Mouse (Mus musculus) olfactory bulb, adult 2 months (tissue): ENCODE measurements at regions not wholly inside any gene's neighbourhood (a gene's known extent, or its start where the extent isn't known, plus 50 kb on each side); places are given as distances from the start of the nearest gene placed in this dataset.

Experiments
- H3K27ac ChIP-seq: fragments of 200-500 bp; 2 replicates; pipeline ENCODE4 v1.5.1; 2012; ENCODE audit warnings: low read depth, low read length; ENCODE audit not compliant: insufficient read depth
- H3K4me1 ChIP-seq: fragments of 200-500 bp; 2 replicates; pipeline ENCODE4 v1.6.1; 2012; ENCODE audit warnings: low read length; ENCODE audit not compliant: control insufficient read depth, insufficient read depth
- H3K4me3 ChIP-seq: fragments of 200-500 bp; 2 replicates; pipeline ENCODE4 v1.5.1; 2012; ENCODE audit warnings: mild to moderate bottlenecking, low read depth, low read length, moderate library complexity; ENCODE audit not compliant: insufficient read depth
- CTCF ChIP-seq: fragments of 200-500 bp; IDR thresholded peaks from 2 replicates; pipeline ENCODE4 v1.5.1; 2012; ENCODE audit warnings: low read depth, mild to moderate bottlenecking, low read length, moderate library complexity; ENCODE audit not compliant: insufficient read depth
- POLR2A ChIP-seq: fragments of 200-500 bp; IDR thresholded peaks from 2 replicates; pipeline ENCODE4 v1.6.1; 2012; ENCODE audit warnings: mild to moderate bottlenecking, low read depth, low read length, moderate library complexity; ENCODE audit not compliant: insufficient read depth
- WGBS: fragments of 180-500 bp; shearing (Covaris S2); methylation state at CpG from one replicate; pipeline ENCODE4 v1.1.7; 2018; 5-methylcytosine and 5-hydroxymethylcytosine counted together

GRCm38 (mm10) chr14:47848861-47849260 lies 200.6 kb downstream of the Ktn1 start:
- TF ChIP-seq POLR2A, result no peak
- no peak for TF ChIP-seq CTCF
- H3K4me3 ChIP-seq, result no peak overlapping the region
- no peak overlapping the region for H3K27ac ChIP-seq
- H3K4me1 ChIP-seq, result no peaks in the 10 kb centered on the region
- 92% methylated on average over 4 of the region's 4 CpGs for WGBS

- Histone ChIP-seq H3K4me1 (no peaks in the 10 kb centered on the region), H3K27ac (no peak overlapping the region), H3K4me3 (no peak overlapping the region)
- WGBS, result 87% methylated on average over 7 of the region's 7 CpGs
- TF ChIP-seq POLR2A, result no peak
- TF ChIP-seq CTCF, result no peak
Observed at GRCm38 (mm10) chr14:47856280-47856765, 208.1 kb downstream of the Ktn1 start.

DNA sequence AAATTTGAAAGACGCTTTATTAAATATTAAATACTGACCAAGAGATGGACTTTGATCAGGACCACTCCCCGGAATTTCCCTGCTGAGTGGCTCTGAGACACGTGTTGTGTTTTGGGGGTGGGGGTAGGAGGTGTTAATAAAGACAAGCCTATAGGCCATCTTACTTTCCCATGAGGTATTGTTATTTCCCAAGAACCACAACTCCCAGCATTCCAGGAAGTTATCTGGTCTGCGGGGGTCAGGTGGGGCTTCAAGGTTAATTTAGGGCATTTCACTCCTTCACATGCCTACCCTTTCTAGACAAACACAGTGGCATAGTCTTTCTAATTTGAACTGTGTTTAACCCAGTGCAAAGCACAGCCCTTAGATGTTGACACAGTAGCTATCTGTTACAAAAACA lies 209.0 kb downstream of the Ktn1 start:
- no peak overlapping the region for H3K4me3 ChIP-seq
- H3K4me1 ChIP-seq, result 0 out of 2 replicates have a peak, but pooled peaks cover under 1% of the 10 kb centered on the region
- WGBS, result 90% methylated on average over 4 of the region's 4 CpGs
- H3K27ac ChIP-seq, result no peak overlapping the region
- TF ChIP-seq CTCF (no peak), POLR2A (no peak)

- TF ChIP-seq CTCF (no peak), POLR2A (no peak)
- Histone ChIP-seq H3K4me3 (no peak overlapping the region), H3K27ac (no peak overlapping the region), H3K4me1 (0 out of 2 replicates have a peak, but pooled peaks cover 2% of the 10 kb centered on the region)
- WGBS, result 81% methylated on average over 16 of the region's 16 CpGs
Observed at GRCm38 (mm10) chr14:47857731-47858556, 209.7 kb downstream of the Ktn1 start.

DNA sequence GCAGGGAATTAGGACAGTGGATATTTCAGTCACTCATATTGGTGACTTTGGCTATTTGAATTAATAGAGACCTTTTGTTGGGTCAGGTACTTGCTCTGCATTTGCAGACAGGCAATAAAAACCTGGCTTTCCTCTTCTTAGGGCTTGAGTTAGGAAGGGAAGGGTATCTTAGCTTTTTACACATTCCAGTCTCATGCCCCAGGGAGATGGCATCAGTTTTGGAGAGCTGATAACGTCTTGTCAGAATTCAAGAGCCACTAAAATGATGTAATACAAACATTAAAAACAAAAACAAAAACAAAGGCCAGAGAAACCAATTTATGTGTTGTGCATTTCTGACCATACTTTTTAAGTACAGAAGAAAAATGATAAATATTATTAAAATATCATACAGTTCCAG lies 214.3 kb downstream of the Ktn1 start:
- H3K4me3 ChIP-seq, result no peak overlapping the region
- WGBS, result 92% methylated on average over 1 of the region's 1 CpGs
- 0 out of 2 replicates have a peak, but pooled peaks cover 2% of the 10 kb centered on the region for H3K4me1 ChIP-seq
- no peak overlapping the region for H3K27ac ChIP-seq
- TF ChIP-seq CTCF (no peak), POLR2A (no peak)

GRCm38 (mm10) chr14:47863067-47863466 lies 214.8 kb downstream of the Ktn1 start:
- H3K27ac ChIP-seq, result peak overlapping the region; percentile 54; the same call in 1 of the 2 replicates
- TF ChIP-seq POLR2A (no peak), CTCF (no peak)
- WGBS, result 25% methylated on average over 5 of the region's 5 CpGs

DNA sequence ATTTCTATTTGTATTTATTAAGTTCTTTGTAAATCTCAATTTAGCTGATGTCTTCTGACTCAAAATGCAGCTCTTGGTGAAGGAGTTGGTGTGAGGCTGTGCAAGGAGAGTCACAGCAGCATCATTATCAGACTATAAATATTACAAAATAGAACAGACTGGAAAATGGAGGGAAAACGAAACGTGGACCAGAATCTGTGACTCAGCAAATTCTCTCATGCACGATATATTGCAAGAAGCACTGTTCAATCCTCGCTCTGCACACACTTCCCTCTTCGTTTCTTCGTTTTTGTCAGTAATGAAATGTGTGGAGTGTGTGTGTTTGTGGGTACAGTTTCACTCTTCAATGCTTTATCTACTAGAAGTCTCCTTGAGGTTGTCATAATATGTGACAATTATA lies 215.5 kb downstream of the Ktn1 start:
- 0 out of 2 replicates have a peak, but pooled peaks cover 2% of the 10 kb centered on the region for H3K4me1 ChIP-seq
- 30% methylated on average over 6 of the region's 6 CpGs for WGBS
- H3K27ac ChIP-seq, result peak overlapping the region; percentile 33; the same call in 1 of the 2 replicates
- TF ChIP-seq POLR2A (no peak), CTCF (no peak)
- no peak overlapping the region for H3K4me3 ChIP-seq

More at GRCm38 (mm10) chr14:47863067-47863466, 214.8 kb downstream of the Ktn1 start:
- no peak overlapping the region for H3K4me3 ChIP-seq
- 0 out of 2 replicates have a peak, but pooled peaks cover 2% of the 10 kb centered on the region for H3K4me1 ChIP-seq

DNA sequence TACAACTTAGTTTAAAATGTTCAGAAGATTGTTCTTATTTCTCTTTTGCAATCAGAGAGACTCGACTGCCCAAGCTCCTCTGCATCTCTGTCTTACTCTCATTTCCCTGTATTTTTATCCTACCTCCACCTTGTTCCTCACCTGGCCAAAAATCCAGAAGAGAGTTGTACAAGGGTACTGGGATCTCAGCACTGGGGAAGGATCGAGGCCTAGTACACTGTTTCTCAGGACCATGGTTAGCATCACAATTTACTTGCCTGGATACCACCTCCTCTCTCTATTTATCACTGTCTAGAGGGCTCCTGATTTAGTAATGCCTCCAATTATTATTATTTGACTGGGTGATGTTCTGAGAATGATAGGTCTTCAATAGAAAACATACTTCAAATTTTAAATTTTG lies 218.8 kb downstream of the Ktn1 start:
- Histone ChIP-seq H3K4me1 (0 out of 2 replicates have a peak, but pooled peaks cover 2% of the 10 kb centered on the region), H3K4me3 (no peak overlapping the region), H3K27ac (no peak overlapping the region)
- TF ChIP-seq POLR2A (no peak), CTCF (no peak)
- 86% methylated on average over 2 of the region's 2 CpGs for WGBS

GRCm38 (mm10) chr14:47868258-47868780 lies 220.1 kb downstream of the Ktn1 start:
- 55% methylated on average over 3 of the region's 3 CpGs for WGBS
- TF ChIP-seq CTCF (no peak), POLR2A (no peak)
- H3K4me3 ChIP-seq, result no peak overlapping the region
- no peaks in the 10 kb centered on the region for H3K4me1 ChIP-seq
- H3K27ac ChIP-seq, result no peak overlapping the region
